Mouse (Mus musculus): ENCODE data around the gene Edn1.

Edn1 gene

GRCm38 (mm10) chr13:42328576-42328975 is 27.3 kb downstream of the Edn1 start:
- no peak for DNase-seq

GRCm38 (mm10) chr13:42331104-42331503 is 29.8 kb downstream of the Edn1 start:
- no peak for DNase-seq

GRCm38 (mm10) chr13:42334981-42335380 is 33.7 kb downstream of the Edn1 start:
- no peak for DNase-seq

GRCm38 (mm10) chr13:42336414-42336813 is 35.1 kb downstream of the Edn1 start:
- DNase-seq = no peak

GRCm38 (mm10) chr13:42337072-42337471 is 35.8 kb downstream of the Edn1 start:
- DNase-seq = no peak

- no peak for DNase-seq
Measured at GRCm38 (mm10) chr13:42339466-42339865, 38.2 kb downstream of the Edn1 start.

GRCm38 (mm10) chr13:42341871-42342532 is 40.7 kb downstream of the Edn1 start:
- DNase-seq = no peak

GRCm38 (mm10) chr13:42345439-42345838 is 44.2 kb downstream of the Edn1 start:
- no peak for DNase-seq

GRCm38 (mm10) chr13:42346414-42346813 is 45.1 kb downstream of the Edn1 start:
- no peak for DNase-seq

GRCm38 (mm10) chr13:42351675-42352074 is 50.4 kb downstream of the Edn1 start:
- DNase-seq = no peak
